Mouse (Mus musculus) testis, postnatal 10 days (tissue): ENCODE measurements around the gene Gdf11.

Experiments used
- DNase-seq: peaks from one replicate; pipeline ENCODE4 v3.0.0; 2021; ENCODE audit warnings: low spot score

Gdf11 gene

DNA sequence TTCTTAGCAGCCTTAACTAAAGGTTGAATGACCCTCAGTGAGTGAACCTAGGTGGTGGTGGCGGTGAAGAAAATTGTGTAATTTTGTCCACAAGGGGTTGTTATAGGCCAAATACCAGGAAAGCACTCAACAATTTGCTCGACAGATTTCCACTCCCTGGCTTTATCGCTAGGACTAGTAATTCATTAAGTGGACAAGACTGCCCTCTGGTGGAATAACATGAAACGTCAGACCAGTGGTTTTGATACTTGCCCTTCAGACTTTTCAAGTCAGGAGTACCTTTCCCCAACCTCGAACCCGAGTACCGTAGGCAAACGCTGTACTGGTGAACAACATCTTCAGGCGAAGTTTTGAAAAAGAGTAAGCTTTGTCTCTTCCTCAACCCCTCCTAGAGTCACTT is 3.9 kb upstream of the Gdf11 start:
- DNase-seq, result peak; percentile 79

DNA sequence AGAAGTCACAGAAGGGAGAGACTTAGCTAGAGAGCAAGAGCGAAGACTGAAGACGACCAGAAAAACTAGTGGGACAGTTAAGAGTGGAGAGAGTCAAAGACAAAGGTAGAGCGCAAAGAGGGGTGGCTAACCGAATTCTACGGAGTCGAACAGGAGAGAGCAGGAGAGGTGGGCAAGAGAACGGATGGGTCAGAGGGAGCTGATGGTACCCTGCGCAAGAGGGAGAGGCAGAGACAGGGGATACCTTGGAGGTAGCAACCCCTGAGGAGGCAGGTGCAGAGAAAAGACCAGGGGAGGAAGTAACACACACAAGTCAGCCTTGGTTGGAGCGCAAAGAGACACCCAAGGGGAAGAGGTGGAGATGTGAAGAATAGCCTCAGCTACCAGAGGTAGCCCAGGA is 728 bp upstream of the Gdf11 start:
- DNase-seq, result no peak

DNA sequence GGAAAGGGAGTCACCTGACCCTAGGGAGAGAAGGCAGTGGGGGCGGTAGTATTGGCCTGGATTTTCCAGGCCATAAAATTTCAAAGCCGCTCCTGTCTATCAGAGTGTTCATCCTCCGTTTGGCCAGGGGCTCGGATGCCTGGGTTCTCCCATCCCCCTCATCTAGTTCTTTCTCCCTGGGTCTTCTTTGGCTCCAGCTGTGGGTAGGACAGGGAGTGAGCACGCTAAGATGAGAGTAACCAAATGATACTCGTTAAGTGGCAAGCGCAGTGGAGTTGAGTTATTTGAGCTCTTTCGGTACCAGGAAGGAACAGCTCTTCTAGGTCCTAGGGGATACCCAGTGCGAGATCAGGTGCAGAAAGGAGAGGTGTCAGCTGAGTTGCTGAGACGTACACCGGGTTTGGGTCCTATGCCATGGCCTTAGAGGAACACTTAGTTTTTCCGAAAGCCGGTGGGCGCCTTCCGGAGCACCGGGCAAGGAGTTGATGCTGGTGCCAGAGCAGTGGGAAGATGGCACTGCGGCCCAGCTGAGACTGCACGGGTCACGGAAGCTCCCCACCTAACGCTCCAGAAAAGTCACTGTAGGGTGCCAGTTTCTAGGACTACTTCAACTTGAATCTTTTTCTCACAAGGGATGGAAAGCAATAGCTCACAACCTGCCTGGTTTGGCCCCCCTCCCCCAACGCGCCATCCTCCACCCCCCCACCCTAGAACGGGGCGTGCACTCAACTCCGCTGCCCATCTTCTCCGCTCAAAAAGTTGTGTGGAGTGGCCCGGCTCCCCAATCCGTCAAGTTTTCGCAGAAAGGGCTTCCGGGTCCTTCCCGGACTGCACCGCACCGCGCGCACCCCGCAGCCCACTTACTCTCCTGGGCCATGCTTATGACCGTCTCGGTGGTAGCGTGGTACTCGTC is 879 bp downstream of the Gdf11 start:
- peak; percentile 49 for DNase-seq

DNA sequence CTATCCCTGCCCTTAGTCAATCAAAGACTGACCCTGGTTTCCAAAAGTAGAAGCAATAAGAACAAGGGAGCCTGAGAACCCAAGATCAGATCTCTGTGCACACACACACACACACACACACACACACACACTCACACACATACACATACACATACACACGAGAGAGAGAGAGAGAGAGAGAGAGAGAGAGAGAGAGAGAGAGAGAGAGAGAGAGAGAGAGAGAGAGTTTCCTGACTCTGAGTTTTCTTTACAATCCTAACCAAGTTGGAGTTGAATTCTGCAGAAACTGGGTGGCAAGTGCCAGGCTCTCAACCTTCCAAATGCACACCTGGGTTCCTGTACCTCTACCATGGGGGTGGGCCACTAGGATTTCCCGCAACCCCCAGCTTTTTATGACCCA is 1.7 kb downstream of the Gdf11 start:
- DNase-seq, result no peak

DNA sequence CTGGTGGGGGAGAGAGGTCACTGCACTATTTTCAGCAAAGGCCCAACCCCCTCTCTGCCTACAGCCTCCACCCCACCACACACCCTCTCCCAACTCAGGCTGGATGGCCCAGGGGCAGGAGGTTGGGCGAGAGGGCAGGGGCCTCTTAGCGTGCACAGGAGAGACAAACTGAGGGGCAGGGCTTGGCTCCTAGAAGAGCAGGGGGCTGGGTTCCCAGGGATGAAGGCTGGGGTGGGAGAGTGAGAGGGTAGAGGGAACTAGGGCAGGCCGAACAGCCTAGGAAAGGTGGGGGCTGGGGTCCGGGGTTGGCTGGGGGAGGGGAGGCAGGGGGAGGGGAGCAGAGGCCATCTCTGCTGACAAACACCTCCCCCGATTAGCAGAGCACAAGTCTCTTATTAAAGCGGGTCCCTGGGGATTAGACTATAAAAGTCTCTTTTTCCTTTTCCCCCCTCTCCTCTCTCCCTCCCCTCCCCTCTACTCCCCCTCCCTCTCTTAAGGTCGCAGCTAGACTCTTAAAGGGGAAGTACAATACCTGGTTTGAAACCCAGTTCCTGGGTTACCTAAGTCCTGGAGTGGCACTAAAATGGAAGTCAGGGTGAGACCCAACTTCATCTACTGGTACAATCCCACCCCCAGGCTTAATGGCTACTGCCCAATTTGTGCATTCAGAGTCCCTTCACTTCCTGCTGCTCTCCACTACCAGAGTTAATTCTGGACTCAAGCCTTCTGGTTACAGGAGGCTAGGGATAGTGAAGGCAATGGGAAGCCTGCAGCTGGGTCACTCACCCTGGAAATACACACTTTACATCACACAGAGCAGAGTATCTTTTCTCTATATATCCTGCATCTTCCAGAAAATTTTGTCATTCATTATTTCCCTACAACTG is 2.3 kb downstream of the Gdf11 start:
- no peak for DNase-seq

DNA sequence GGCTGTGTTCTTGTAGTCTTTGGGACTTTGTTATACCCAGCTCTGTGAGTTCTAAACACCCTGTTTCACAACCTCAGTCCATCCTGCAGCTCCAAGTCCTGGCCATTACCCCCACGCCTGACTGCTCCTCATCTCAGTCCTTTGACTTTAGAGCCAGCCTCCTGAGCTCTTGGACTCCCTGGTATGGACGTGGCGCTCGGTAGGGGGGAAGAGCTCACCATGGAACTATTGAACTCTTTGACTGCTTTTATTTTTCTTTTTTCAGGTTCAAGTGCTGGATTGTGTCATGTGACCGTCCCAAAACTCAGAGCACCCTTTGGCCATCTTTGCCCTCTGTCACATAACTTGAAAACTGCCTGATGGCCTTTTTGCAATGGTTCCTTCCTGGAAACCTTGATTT is 9.5 kb downstream of the Gdf11 start:
- DNase-seq, result no peak

DNA sequence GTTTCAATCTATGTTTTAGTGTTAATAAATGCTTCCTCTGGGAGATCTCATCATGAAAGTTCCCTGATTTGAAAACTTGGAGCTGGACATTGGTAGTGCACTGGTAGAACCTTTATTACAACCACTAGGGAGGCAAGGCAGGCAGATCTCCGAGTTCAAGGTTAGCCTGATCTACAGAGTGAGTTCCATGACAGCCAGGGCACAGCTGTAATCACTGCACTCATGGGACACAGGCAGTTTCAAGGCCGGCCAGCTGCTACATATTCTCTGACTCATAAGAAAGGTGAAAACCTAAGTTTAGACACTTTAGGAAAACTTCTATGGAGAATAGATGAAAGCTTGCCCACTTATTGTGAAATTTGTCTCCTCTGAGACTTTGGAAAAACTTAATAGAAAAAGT is 12.7 kb downstream of the Gdf11 start:
- no peak for DNase-seq

DNA sequence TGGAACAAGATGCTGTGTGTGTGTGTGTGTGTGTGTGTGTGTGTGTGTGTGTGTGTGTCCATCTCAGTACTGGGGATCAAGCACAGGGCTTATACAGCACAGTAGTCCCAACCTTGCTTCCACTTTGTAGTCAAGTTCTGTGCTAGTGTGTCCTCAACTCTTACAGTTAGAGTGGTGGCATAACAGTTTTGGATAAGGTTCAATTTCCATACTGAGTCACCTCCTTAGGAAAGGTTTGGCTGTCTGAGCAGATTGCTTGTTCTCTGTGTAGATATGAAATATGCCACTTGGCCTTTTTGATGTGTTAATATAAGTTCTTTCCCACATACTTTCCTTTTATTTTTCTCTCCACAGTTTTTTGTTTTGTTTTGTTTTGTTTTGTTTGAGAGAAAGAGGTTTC is 13.2 kb downstream of the Gdf11 start:
- no peak for DNase-seq

DNA sequence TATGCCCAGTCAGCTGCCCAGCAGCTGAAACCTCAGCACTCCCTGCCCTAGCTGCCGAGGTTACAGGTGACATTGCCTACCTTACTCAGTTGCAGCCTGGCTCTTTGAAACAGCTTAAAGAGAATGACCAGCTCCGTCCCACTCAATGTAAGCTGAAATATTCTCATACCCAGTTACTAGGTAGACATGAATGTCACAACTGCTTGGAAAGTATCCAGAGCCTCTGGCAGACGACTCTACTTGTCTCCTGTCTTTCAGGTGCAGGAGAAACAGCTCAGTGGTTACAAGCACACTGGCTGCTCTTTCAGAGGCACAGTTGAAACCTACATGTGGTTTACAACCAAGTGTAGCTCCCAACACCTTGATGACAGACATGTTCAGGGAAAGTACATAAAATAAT is 21.2 kb downstream of the Gdf11 start:
- no peak for DNase-seq

DNA sequence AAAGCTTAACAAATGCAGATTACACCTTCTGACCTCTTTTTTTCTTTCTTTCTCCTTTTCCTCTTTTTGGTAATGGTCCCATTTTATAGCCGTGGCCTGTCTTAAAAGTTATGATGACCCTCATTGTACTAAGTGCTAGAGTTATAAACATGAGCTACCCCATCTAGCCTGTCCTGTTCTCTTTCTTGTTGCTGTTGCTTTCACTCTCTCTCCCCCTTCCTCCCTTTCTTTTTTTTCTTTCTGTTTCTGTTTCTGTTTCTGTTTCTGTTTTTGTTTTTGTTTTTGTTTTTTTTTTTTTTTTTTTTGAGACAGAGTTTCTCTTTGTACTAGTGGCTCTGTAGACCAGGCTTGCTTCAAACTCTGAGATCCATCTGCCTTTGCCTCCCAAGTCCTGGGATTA is 25.0 kb downstream of the Gdf11 start:
- no peak for DNase-seq

DNA sequence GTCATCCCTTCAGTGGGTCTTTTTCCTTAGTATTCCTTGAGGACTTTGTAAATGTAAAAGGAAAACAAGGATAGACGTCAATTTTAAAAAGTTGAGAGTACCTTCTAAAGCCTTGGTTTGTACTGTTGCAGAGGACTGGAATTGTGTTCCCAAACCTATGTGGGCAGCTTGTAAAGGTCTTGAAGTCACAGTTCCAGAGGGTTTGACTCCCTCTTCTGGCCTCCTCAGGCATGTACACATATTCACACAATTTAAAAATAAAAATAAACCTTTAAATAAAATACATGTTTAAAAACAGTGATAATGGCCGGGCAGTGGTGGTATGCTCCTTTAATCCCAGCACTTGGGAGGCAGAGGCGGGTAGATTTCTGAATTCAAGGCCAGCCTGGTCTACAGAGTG is 25.5 kb downstream of the Gdf11 start:
- DNase-seq, result no peak

DNA sequence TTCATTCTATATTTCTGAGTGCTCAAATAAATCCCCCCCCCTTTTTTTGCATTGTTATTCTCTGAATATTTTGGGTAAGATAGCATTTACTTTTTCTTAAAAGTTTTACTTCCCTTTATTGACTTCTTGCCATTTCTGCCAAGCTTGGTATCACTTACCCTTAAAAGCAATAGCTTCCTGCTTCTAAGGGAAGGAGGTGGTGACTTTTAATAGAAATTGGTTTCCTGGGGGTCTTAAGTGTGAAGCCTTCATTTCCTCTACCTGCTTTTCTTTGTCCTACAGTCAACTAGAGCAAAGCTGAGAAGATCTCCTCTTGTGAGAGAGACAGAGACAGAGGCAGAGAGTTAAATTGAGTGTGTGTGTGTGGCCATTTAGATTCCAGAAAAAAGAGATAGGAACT is 30.3 kb downstream of the Gdf11 start:
- no peak for DNase-seq

DNA sequence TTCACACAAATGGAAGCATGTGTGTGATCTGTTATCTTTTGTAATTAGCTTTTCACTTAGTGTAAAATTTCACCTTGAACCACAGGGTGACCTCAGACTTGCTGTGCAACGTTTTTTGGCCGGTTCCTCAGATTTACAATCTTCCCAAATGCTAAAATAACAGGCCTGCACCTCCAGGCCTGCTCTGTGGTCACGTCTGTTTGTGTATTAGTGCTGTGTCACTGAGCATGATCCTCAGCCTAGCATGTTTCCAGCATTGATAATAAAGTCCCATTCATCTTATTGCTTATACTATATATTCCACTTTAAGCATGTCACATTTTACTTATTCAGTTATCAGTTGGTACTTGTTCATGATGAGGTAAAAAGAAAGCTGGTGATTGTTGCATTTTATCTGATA is 41.2 kb downstream of the Gdf11 start:
- DNase-seq, result no peak

DNA sequence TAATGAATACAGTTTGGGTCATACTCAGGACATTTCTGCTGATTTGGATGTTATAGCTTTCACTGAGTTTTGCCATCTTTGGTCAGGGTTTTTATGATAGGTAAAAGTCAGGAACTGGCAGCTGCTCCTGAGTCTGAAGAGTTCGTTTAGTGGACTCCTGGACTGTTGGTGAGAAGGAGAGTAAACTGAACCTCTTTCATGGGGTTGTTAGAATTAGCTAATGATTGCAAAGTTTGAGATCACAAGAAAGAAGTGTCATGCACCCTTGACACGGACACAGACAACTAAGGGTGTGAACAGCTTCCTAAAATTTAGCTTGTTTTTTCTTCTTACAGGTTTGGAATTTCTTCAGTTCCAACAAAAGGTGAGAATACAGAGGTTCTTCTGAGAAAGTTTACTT is 43.1 kb downstream of the Gdf11 start:
- no peak for DNase-seq

DNA sequence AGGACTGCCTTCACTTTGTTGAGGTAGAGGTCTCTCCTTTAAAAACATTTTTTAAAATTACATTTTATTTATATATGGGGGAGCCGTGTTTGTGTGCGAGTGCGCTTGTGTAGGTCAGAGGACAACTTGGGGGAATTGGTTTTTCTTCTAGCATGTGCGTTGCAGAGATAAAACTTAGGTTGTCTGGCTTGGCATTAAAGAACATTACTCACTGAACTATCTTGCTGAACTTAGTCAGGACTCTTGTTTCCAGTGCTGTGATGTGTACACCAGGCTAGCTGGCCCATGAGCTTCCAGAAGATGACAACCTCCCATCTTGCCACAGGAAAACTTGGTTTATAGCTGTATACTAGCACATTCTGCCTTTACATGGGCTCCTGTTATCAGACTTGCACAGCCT is 44.9 kb downstream of the Gdf11 start:
- DNase-seq, result no peak

DNA sequence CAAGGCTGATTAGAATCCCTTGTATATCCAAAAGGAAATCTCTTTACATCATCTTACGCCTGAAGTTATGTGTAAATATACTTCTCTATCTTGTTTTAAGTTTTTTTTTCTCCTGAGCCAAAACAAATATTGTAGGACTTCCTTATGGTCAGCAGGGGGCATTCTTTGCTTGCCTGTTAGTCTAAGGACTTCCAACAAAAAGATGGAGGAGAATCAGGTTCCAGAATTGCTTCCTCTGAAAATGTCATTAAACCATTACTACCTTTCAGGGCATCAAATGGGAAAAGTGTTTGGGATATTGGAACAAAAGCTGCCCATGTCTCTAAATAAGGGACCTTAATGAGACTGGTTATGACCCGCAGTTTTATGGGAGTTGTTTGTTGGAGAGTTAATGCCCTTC is 46.0 kb downstream of the Gdf11 start:
- no peak for DNase-seq

DNA sequence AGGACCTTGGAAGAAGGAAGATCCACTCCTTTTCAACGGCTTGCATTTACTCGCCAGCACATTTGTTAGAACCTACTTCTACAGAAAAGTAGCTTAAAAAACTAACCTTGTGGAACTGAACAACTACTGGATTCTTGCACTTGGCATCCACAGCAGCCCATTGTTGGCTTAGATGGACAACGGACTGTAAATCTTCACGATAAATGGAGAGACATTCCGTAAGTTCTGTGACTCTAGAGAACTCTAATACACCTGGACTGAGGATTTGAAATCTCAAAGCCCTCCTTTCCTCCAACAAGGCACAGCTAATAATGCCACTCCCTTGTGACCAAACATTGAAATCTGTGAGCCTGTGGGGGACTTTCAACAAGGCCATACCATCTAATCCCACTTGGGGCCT is 48.3 kb downstream of the Gdf11 start:
- DNase-seq, result no peak

DNA sequence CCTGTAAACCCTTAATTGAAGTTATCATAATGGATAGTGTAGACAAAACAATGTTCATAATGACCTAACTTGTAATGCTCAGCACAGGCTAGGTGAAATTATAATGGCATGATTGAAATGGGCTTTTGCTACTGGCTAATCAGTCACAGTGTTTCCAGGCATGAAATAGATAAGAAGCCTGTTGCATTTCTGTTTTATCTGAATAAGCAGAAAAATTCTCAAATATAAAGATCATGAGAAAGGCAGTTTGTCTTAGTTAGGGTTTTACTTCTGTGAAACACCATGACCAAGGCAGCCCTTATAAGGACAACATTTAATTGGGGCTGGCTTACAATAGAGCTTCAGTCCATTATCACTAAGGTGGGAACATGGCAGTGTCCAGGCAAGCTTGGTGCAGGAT is 50.9 kb downstream of the Gdf11 start:
- no peak for DNase-seq

DNA sequence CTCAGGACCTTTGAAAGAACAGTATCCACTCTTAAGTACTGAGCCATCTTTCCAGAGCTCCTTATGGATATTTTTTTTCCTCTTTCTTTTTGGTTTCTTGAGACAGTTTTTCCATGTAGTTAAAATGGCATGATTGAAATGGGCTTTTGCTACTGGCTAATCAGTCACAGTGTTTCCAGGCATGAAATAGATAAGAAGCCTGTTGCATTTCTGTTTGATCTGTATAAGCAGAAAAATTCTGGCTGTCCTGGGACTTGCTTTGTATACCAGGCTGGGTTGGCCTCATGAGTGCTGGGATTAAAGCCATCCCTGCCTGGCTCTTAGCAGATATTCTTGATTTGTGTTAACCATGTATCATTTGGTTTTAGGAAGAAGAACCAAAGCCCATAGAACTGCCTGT is 52.1 kb downstream of the Gdf11 start:
- DNase-seq, result no peak

DNA sequence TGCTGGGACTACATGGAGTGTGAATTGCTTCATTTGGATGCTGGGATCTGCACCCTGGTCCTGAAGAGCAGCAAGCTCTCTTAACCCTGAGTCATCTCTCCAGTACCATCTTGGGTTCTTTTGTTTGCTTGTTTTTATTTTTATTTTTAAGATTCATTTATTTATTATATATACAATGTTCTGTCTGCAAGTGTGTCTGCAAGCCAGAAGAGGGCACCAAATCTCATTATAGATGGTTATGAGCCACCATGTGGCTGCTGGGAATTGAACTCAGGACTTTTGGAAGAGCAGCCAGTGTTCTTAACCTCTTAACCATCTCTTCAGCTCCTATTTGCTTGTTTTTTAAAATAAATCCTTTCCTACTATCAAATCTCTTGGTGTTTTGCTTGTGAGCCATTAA is 54.1 kb downstream of the Gdf11 start:
- DNase-seq, result no peak
